Mouse (Mus musculus) ES-Bruce4 (cell line): ENCODE results near the gene Mrtfb.

Experiments
- CTCF ChIP-seq: IDR thresholded peaks from one replicate; pipeline ENCODE4 v1.8.1; 2011; ENCODE audit warnings: low read depth, low read length
- EP300 ChIP-seq: IDR thresholded peaks from 2 replicates; pipeline ENCODE4 v1.6.1; 2011; ENCODE audit warnings: low read depth, low read length; ENCODE audit not compliant: insufficient read depth
- POLR2A ChIP-seq: IDR thresholded peaks from one replicate; pipeline ENCODE4 v1.8.1; 2011; ENCODE audit warnings: low read length; ENCODE audit not compliant: insufficient read depth

DNA sequence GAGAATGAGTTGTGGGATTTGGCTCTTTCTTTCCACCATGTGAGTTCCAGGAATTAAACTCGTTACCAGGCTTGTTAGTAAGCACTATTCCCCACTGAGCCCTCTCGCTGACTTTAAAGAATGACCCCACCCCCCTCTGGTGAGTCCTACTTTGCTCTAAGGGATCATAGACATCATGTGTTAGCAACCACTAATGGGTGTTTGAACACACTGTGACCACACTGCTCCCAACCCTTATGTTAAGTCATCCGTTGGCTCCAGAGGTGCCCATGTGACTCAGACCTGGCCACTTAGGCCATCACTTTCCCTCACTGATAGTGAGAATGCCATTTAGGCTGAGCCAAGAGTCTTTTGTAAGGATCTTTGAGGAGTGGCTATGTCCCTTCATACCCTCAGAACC lies 48.2 kb upstream of the Mrtfb start:
- TF ChIP-seq CTCF: no peak
- TF ChIP-seq POLR2A: no peak
- no peak for TF ChIP-seq EP300
